ENCODE assay signal across 15 mouse cellular contexts in the genomic region with DNA sequence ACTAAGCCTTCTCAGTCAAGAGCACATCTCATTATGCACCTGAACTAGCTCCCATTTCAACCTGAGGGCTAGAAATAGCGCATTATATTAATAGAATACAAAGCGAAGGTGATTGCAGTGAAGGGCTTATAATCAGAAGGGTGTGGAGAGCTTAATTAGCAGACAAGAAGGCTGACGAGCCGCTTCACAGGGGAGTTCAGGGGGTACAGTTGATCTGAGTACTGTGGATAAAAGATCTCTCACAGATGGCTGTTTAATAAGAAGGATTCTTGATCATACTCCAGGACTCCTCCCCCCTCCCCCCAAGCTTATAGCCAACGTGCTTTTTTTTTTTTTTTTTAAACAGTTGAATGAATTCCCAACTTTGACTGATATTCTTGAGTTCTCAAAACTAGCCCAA.
"Had no signal": no experiment of that assay in that cellular context is flagged by ENCODE, and none has a peak within 500 bp of the region (broad histone marks: within the 10 kb centered on the region; RNA-seq: fewer than 3 reads in every experiment).

No protein-coding gene starts in this region.

- H3K4me3 ChIP-seq: kidney, embryonic 15.5 days; left cerebral cortex, adult 2 months; limb, embryonic 10.5 days; liver, embryonic 12.5 days; lung, embryonic 15.5 days; megakaryocyte, embryonic 14.5 days; neural tube, embryonic 13.5 days had no signal

- H3K36me3 ChIP-seq: lung, embryonic 15.5 days had no signal

- H3K4me2 ChIP-seq: kidney, embryonic 15.5 days; liver, embryonic 12.5 days; lung, embryonic 15.5 days; midbrain, embryonic 11.5 days; neural tube, embryonic 13.5 days had no signal

- H3K4me1 ChIP-seq: kidney, embryonic 15.5 days; limb, embryonic 10.5 days; liver, embryonic 12.5 days; lung, embryonic 15.5 days; megakaryocyte, embryonic 14.5 days; neural tube, embryonic 13.5 days had no signal

- H3K9ac ChIP-seq: kidney, embryonic 15.5 days; liver, embryonic 12.5 days; lung, embryonic 15.5 days; neural tube, embryonic 13.5 days had no signal

- H3K9me3 ChIP-seq: kidney, embryonic 15.5 days; limb, embryonic 10.5 days; liver, embryonic 12.5 days; lung, embryonic 15.5 days had no signal

- H3K27me3 ChIP-seq: kidney, embryonic 15.5 days; liver, embryonic 12.5 days; lung, embryonic 15.5 days; neural tube, embryonic 13.5 days had no signal

- H3K27ac ChIP-seq: kidney, embryonic 15.5 days; left cerebral cortex, adult 2 months; limb, embryonic 10.5 days; liver, embryonic 12.5 days; lung, embryonic 15.5 days; macrophage; neural tube, embryonic 13.5 days had no signal

- DNase-seq: kidney, adult 2 months; kidney, postnatal 25 days; lung, postnatal 14 days; right cerebral cortex, adult 18-20 months; right cerebral cortex, postnatal 25 days; thymus, postnatal 4 days had no signal

- ATAC-seq: liver, embryonic 12.5 days had no signal
